Mouse (Mus musculus): Measurements from ENCODE around the gene Ehd4.

GRCm38 (mm10) chr2:120084593-120085361 is 69.6 kb downstream of the Ehd4 start:
- TF ChIP-seq POLR2A (IDR thresholded peaks at IDR 0.05; ENCODE audit: low read depth, low read length) (no peak), CTCF (IDR thresholded peaks at IDR 0.05; ENCODE audit: borderline replicate concordance, insufficient read depth, low read length) (peak; percentile 68; the same call in 1 of the 2 replicates)

All from embryonic fibroblast, embryonic 13.5 days (primary cell).